Mouse (Mus musculus) stomach, postnatal 0 days (tissue): ENCODE measurements at regions not wholly inside any gene's neighbourhood (a gene's known extent, or its start where the extent isn't known, plus 50 kb on each side); places are given as distances from the start of the nearest gene placed in this dataset.

Experiments
- ATAC-seq: fragments of 200-750 bp; cut with Nextera tagmentation; 2 replicates; pipeline ENCODE4 v1.8.0; 2017; ENCODE audit not compliant: low FRiP score, low TSS enrichment
- DNase-seq: peaks from one replicate; pipeline ENCODE4 v3.0.0-alpha.2; 2016; ENCODE audit warnings: low spot score
- H3K27ac ChIP-seq: fragments of 300-500 bp; sonication (generic); replicated peaks from 2 replicates; pipeline ENCODE4 v1.5.1; 2014; ENCODE audit warnings: mild to moderate bottlenecking, control low read depth
- H3K27me3 ChIP-seq: fragments of 300-500 bp; sonication (generic); 2 replicates; pipeline ENCODE4 v1.6.1; 2014; ENCODE audit warnings: low read length; ENCODE audit not compliant: control insufficient read depth, insufficient read depth
- H3K36me3 ChIP-seq: fragments of 300-500 bp; sonication (generic); 2 replicates; pipeline ENCODE4 v1.6.1; 2014; ENCODE audit warnings: low read length, mixed read lengths; ENCODE audit not compliant: control insufficient read depth, insufficient read depth
- H3K4me1 ChIP-seq: fragments of 300-500 bp; sonication (generic); replicated peaks from 2 replicates; pipeline ENCODE4 v1.6.1; 2014; ENCODE audit warnings: antibody characterized with exemption; ENCODE audit not compliant: control insufficient read depth, insufficient read depth
- H3K4me2 ChIP-seq: fragments of 300-500 bp; sonication (generic); replicated peaks from 2 replicates; pipeline ENCODE4 v1.6.1; 2014; ENCODE audit warnings: low read depth, mild to moderate bottlenecking, control low read depth, moderate library complexity
- H3K4me3 ChIP-seq: fragments of 300-500 bp; sonication (generic); 2 replicates; pipeline ENCODE4 v1.5.1; 2014; ENCODE audit warnings: low read depth, low read length, control low read depth
- H3K9ac ChIP-seq: fragments of 300-500 bp; sonication (generic); 2 replicates; pipeline ENCODE4 v1.6.1; 2014; ENCODE audit warnings: mild to moderate bottlenecking, low read length, control low read depth, mixed read lengths
- H3K9me3 ChIP-seq: fragments of 300-500 bp; sonication (generic); 2 replicates; pipeline ENCODE4 v1.6.1; 2016; ENCODE audit warnings: low read length; ENCODE audit not compliant: control insufficient read depth
- CTCF ChIP-seq: IDR thresholded peaks from 2 replicates; pipeline ENCODE4 v1.5.1; 2016; ENCODE audit warnings: antibody characterized with exemption, low read depth, mild to moderate bottlenecking, moderate library complexity
- EP300 ChIP-seq: optimal IDR thresholded peaks from 2 replicates; pipeline ENCODE3; 2016; ENCODE audit warnings: antibody characterized with exemption
- WGBS: fragments of 180-500 bp; shearing (Covaris S2); extraction: QIAGEN DNeasy Blood & Tissue Kit; methylation state at CpG from one replicate; pipeline ENCODE4 v1.1.7; 2014; 5-methylcytosine and 5-hydroxymethylcytosine counted together

DNA sequence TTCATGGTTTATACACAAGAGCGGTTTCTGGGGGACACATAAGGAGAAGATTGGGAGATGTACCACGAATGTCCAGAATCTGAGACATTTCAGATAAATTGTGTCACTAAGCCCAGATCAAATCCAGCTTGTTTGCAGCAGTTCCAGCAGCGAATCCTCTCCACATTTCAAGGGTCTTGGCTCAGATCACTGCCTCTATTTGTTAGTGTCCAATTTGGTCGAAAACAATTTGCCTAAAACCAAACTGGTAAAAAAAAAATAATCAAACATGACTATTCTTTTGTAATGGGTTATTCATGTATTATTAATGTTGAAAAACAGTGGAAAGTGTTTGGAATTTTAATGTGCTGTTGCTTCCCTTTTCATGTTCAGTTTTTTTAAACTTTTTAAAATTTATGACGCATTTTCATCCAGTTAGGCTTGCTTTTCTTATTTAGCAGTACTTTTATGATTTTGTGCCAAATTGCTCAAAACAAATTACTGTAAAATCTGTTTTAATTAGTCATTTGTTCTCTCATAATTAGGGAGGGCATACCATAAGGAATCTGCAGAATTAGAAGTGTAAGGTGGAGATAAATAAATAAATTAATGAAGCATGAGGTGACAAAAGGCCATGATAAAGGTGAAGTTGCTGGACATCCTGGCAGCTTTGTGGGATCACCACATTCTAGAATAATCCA is 396.8 kb upstream of the Ptbp2 start:
- Histone ChIP-seq H3K4me3 (no peak overlapping the region), H3K36me3 (no peaks in the 10 kb centered on the region), H3K4me2 (no peak overlapping the region), H3K9me3 (no peaks in the 10 kb centered on the region), H3K4me1 (no peaks in the 10 kb centered on the region), H3K27ac (no peak overlapping the region), H3K9ac (no peak overlapping the region), H3K27me3 (no peaks in the 10 kb centered on the region)
- WGBS: 67% methylated on average over 5 of the region's 5 CpGs
- ATAC-seq: no peak
- no peak for TF ChIP-seq CTCF
- no peak for TF ChIP-seq EP300
- DNase-seq: no peak

DNA sequence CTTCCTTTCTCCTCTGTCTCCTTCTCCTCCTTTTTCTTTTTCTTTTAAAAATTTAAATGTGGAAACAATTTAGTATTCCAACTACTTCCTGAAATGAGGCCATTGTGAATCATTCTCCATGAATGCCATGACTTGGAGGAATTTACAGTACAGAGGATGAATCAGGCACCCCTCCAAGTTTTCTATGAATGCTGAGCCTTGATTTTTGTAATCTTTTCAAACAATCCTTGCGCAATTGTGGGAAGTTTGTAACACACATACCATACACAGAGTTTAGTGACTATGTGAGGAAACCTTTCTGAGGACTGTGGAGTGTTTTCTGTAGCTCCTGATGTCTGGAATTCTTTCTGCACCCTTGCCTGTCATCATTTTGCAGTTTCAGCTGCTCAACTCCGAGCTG is 391.4 kb upstream of the Ptbp2 start:
- no peak for DNase-seq
- Histone ChIP-seq H3K4me1 (no peaks in the 10 kb centered on the region), H3K27ac (no peak overlapping the region), H3K4me3 (no peak overlapping the region), H3K9me3 (no peaks in the 10 kb centered on the region), H3K9ac (no peak overlapping the region), H3K27me3 (no peaks in the 10 kb centered on the region), H3K4me2 (no peak overlapping the region), H3K36me3 (no peaks in the 10 kb centered on the region)
- WGBS: 16% methylated on average over 2 of the region's 2 CpGs
- TF ChIP-seq EP300 (no peak), CTCF (no peak)
- ATAC-seq: no peak
